Mouse (Mus musculus) bone marrow, adult 2 months (tissue): ENCODE measurements at regions not wholly inside any gene's neighbourhood (a gene's known extent, or its start where the extent isn't known, plus 50 kb on each side); places are given as distances from the start of the nearest gene placed in this dataset.

ENCODE experiments used
- H3K27ac ChIP-seq: fragments of 200-500 bp; 2 replicates; pipeline ENCODE4 v1.5.1; 2012; ENCODE audit warnings: low read depth, mild to moderate bottlenecking, control low read depth, inconsistent platforms, low read length; ENCODE audit not compliant: control insufficient read depth, poor library complexity, insufficient read depth
- H3K4me1 ChIP-seq: fragments of 200-500 bp; 2 replicates; pipeline ENCODE4 v1.6.1; 2011; ENCODE audit warnings: low read length; ENCODE audit not compliant: control insufficient read depth, insufficient read depth
- H3K4me3 ChIP-seq: fragments of 200-500 bp; replicated peaks from 2 replicates; pipeline ENCODE3; 2011; ENCODE audit warnings: mild to moderate bottlenecking, low read depth, low read length, control low read depth; ENCODE audit not compliant: control insufficient read depth
- CTCF ChIP-seq: fragments of 200-500 bp; IDR thresholded peaks from 2 replicates; pipeline ENCODE4 v1.5.1; 2011; ENCODE audit warnings: low read length, control low read depth; ENCODE audit not compliant: control insufficient read depth, insufficient read depth
- POLR2A ChIP-seq: fragments of 200-500 bp; IDR thresholded peaks from 2 replicates; pipeline ENCODE4 v1.6.1; 2011; ENCODE audit warnings: low read depth, mild to moderate bottlenecking, control low read depth, low read length, borderline replicate concordance; ENCODE audit not compliant: control insufficient read depth
- WGBS: fragments of 180-500 bp; shearing (Covaris S2); methylation state at CpG from one replicate; pipeline ENCODE4 v1.1.7; 2018; 5-methylcytosine and 5-hydroxymethylcytosine counted together

GRCm38 (mm10) chr10:99349125-99349716 lies 86.2 kb downstream of the Dusp6 start:
- H3K4me1 ChIP-seq: no peaks in the 10 kb centered on the region; the same call in 1 of the 2 replicates
- H3K27ac ChIP-seq: no peak overlapping the region
- TF ChIP-seq POLR2A: no peak
- no peak for TF ChIP-seq CTCF
- H3K4me3 ChIP-seq: no peak overlapping the region
- 45% methylated on average over 3 of the region's 3 CpGs for WGBS

- no peak overlapping the region for H3K27ac ChIP-seq
- no peak overlapping the region for H3K4me3 ChIP-seq
- H3K4me1 ChIP-seq: no peaks in the 10 kb centered on the region; the same call in 1 of the 2 replicates
- 47% methylated on average over 18 of the region's 18 CpGs for WGBS
- no peak for TF ChIP-seq CTCF
- TF ChIP-seq POLR2A: no peak
Observed at GRCm38 (mm10) chr10:99353541-99354292, 90.7 kb downstream of the Dusp6 start.

- no peak overlapping the region for H3K27ac ChIP-seq
- no peak overlapping the region for H3K4me3 ChIP-seq
- 65% methylated on average over 2 of the region's 2 CpGs for WGBS
- no peaks in the 10 kb centered on the region; the same call in 1 of the 2 replicates for H3K4me1 ChIP-seq
- no peak for TF ChIP-seq POLR2A
- TF ChIP-seq CTCF: no peak
Observed at GRCm38 (mm10) chr10:99354352-99354751, 91.3 kb downstream of the Dusp6 start.

GRCm38 (mm10) chr10:99355303-99355702 lies 92.3 kb downstream of the Dusp6 start:
- 66% methylated on average over 4 of the region's 4 CpGs for WGBS
- TF ChIP-seq CTCF: no peak
- TF ChIP-seq POLR2A: no peak
- Histone ChIP-seq H3K27ac (no peak overlapping the region), H3K4me1 (no peaks in the 10 kb centered on the region; the same call in 1 of the 2 replicates), H3K4me3 (no peak overlapping the region)

GRCm38 (mm10) chr10:99356221-99356620 lies 93.2 kb downstream of the Dusp6 start:
- 83% methylated on average over 5 of the region's 5 CpGs for WGBS
- TF ChIP-seq CTCF (no peak), POLR2A (no peak)
- no peaks in the 10 kb centered on the region; the same call in 1 of the 2 replicates for H3K4me1 ChIP-seq
- no peak overlapping the region for H3K27ac ChIP-seq
- H3K4me3 ChIP-seq: no peak overlapping the region

- TF ChIP-seq CTCF: no peak
- 56% methylated on average over 3 of the region's 3 CpGs for WGBS
- H3K4me3 ChIP-seq: no peak overlapping the region
- no peak overlapping the region for H3K27ac ChIP-seq
- no peaks in the 10 kb centered on the region; the same call in 1 of the 2 replicates for H3K4me1 ChIP-seq
Observed at GRCm38 (mm10) chr10:99356883-99357282, 93.9 kb downstream of the Dusp6 start.

- 75% methylated on average over 4 of the region's 4 CpGs for WGBS
Observed at GRCm38 (mm10) chr10:99357347-99357746, 94.3 kb downstream of the Dusp6 start.

GRCm38 (mm10) chr10:99358256-99358655 lies 95.2 kb downstream of the Dusp6 start:
- WGBS: 17% methylated on average over 1 of the region's 1 CpGs
- Histone ChIP-seq H3K4me1 (no peaks in the 10 kb centered on the region; the same call in 1 of the 2 replicates), H3K27ac (no peak overlapping the region), H3K4me3 (no peak overlapping the region)
- TF ChIP-seq CTCF (no peak), POLR2A (no peak)

More at GRCm38 (mm10) chr10:99357347-99357746, 94.3 kb downstream of the Dusp6 start:
- TF ChIP-seq POLR2A (no peak), CTCF (no peak)
- Histone ChIP-seq H3K4me3 (no peak overlapping the region), H3K4me1 (no peaks in the 10 kb centered on the region; the same call in 1 of the 2 replicates), H3K27ac (no peak overlapping the region)
